Mouse (Mus musculus) bone marrow, adult 2 months (tissue): ENCODE data around the gene Dnal1.

Experiments
- CTCF ChIP-seq: fragments of 200-500 bp; IDR thresholded peaks from 2 replicates; pipeline ENCODE4 v1.5.1; 2011; ENCODE audit warnings: low read length, control low read depth; ENCODE audit not compliant: control insufficient read depth, insufficient read depth
- POLR2A ChIP-seq: fragments of 200-500 bp; IDR thresholded peaks from 2 replicates; pipeline ENCODE4 v1.6.1; 2011; ENCODE audit warnings: low read depth, mild to moderate bottlenecking, control low read depth, low read length, borderline replicate concordance; ENCODE audit not compliant: control insufficient read depth

- TF ChIP-seq POLR2A (no peak), CTCF (no peak)
These were observed 56.4 kb downstream of the Dnal1 start for GRCm38 (mm10) chr12:84170610-84171009.
